Mouse (Mus musculus): ENCODE data around the gene Trex2.

DNA sequence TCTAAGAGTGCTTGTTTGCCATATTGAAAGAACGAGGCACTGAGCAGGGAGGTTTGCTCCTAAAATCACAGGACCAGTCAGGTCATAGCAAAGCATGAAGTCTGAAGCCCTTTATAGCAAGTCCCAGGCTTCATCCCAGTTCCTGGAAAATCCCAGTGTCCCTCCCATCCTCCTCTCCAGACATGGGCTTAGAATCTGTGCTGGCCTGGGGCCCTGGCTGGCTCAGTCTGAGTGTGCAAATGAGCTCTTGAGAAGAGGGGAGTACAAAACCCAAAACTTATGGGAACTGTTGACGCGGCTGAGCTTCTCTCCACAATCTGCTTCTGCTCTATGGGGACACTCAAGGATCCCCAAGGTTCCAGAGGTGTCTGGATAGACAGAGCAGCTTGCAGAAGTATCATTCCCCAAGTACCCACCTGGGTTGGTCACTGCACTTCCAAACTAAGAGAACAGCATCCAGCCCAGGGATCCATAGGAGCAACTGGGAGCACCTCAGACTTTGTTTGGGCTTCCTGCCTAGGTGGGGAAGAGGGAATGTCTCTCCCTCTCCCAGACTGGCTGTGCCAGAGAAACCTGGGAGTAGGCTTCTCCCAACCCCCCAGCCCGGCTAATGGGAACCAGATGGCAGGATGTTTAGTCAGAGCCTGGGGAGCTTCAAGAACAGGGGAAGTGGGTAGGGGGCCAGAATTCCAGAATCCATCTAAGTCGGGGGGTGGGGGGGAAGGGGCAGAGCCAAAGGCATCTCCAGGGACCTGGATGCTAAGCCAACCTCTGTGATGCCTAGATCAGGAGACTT, 32.5 kb upstream of the Trex2 start:
- TF ChIP-seq GATA1 (IDR thresholded peaks at IDR 0.05; ENCODE audit: borderline replicate concordance, low read length) (no peak), CTCF (IDR thresholded peaks at IDR 0.05; ENCODE audit: low read depth, low read length) (no peak), TAL1 (conservative IDR thresholded peaks at IDR 0.05; ENCODE audit: low read depth, low read length) (no peak), GATA2 (IDR thresholded peaks at IDR 0.05; ENCODE audit: borderline replicate concordance, low read depth, low read length) (no peak)

All from G1E (cell line).